In the genomic region with DNA sequence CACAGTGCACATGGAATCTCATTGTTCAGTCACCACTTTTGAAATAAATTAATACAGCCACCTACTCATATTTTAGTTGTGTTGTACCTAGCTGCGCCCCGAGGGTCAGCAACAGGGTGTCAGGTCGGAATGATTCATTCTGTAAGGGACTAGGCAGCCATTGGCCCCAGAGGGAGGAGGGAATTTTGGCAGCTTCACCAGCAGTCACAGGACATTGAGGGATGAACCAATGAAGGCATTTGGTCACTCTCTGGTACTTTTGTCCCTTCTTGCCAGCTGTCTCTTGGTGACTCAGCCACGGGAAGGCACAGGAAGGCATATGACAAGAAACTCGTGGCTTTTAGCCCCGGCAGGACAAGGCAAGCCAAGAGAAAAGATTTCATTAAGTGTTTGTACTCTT, we compare ENCODE assay signal across 8 mouse cellular contexts. TPM values are rescaled to one million over a fixed set of nuclear protein-coding genes. Genes with fewer than 3 reads are reported as not detected.
DNase-seq lines count a peak whose midpoint lies in the region; ATAC-seq and TF ChIP-seq lines count a peak whose summit lies in the region.

No protein-coding gene starts in this region.

- ATAC-seq in kidney, postnatal 0 days (replicated peaks; ENCODE audit: low FRiP score, low read depth) = no peak
- ATAC-seq in heart, embryonic 11.5 days (replicated peaks; ENCODE audit: insufficient number of reproducible peaks, low FRiP score, low TSS enrichment) = no peak
- no peak for ATAC-seq in liver, postnatal 0 days

- no peak for DNase-seq in kidney, postnatal 0 days (ENCODE audit: low spot score)
- DNase-seq in kidney, postnatal 14 days = no peak
- peak; percentile 73 for DNase-seq in adrenal gland, adult 8-10 months
- DNase-seq in liver, postnatal 0 days = no peak
- no peak for DNase-seq in retina, postnatal 1 day
- no peak for DNase-seq in cerebellum, adult 8-10 months
- no peak for DNase-seq in right cerebral cortex, postnatal 36 days (ENCODE audit: low spot score in 2 of 2)

- TF ChIP-seq CTCF in kidney, postnatal 0 days (IDR thresholded peaks at IDR 0.05; ENCODE audit: low read depth) = no peak
- no peak for TF ChIP-seq CTCF in liver, postnatal 0 days (IDR thresholded peaks at IDR 0.05; ENCODE audit: low read depth)

- H3K4me2 ChIP-seq in kidney, postnatal 0 days (ENCODE audit: low read length) = no peak overlapping the region
- H3K4me2 ChIP-seq in heart, embryonic 11.5 days = peak overlapping the region; percentile 76; the same call in 1 of the 2 replicates
- H3K4me2 ChIP-seq in liver, postnatal 0 days (ENCODE audit: low read depth, low read length) = no peak overlapping the region

- H3K9me3 ChIP-seq in kidney, postnatal 0 days (replicated peaks; ENCODE audit: low read length) = no peaks in the 10 kb centered on the region
- H3K9me3 ChIP-seq in heart, embryonic 11.5 days (replicated peaks; ENCODE audit: control insufficient read depth, low read length) = no peaks in the 10 kb centered on the region
- H3K9me3 ChIP-seq in liver, postnatal 0 days (ENCODE audit: low read length) = no peaks in the 10 kb centered on the region

- H3K27ac ChIP-seq in kidney, postnatal 0 days = peak overlapping the region; percentile 94
- no peak overlapping the region; the same call in 1 of the 2 replicates for H3K27ac ChIP-seq in heart, embryonic 11.5 days (ENCODE audit: low read depth, low read length)
- H3K27ac ChIP-seq in liver, postnatal 0 days (ENCODE audit: low read depth) = peak overlapping the region; percentile 97

- no peak overlapping the region for H3K9ac ChIP-seq in kidney, postnatal 0 days (ENCODE audit: low read depth, low read length)
- no peak overlapping the region for H3K9ac ChIP-seq in heart, embryonic 11.5 days (ENCODE audit: low read depth, low read length)
- no peak overlapping the region for H3K9ac ChIP-seq in liver, postnatal 0 days (replicated peaks)

- H3K27me3 ChIP-seq in kidney, postnatal 0 days (ENCODE audit: insufficient read depth, low read length) = no peaks in the 10 kb centered on the region
- no peaks in the 10 kb centered on the region for H3K27me3 ChIP-seq in heart, embryonic 11.5 days (ENCODE audit: control insufficient read depth, insufficient read depth, low read length)
- no peaks in the 10 kb centered on the region for H3K27me3 ChIP-seq in liver, postnatal 0 days (ENCODE audit: insufficient read depth, low read length)

- H3K4me3 ChIP-seq in kidney, postnatal 0 days (replicated peaks; ENCODE audit: low read depth, low read length) = no peak overlapping the region
- H3K4me3 ChIP-seq in heart, embryonic 11.5 days (ENCODE audit: low read depth, low read length) = 0 out of 2 replicates have a peak overlapping the region, but pooled peaks have one; percentile 12
- no peak overlapping the region for H3K4me3 ChIP-seq in liver, postnatal 0 days (ENCODE audit: low read depth, low read length)

- WGBS in kidney, postnatal 0 days = 78% methylated on average over 6 of the region's 6 CpGs
- 85% methylated on average over 6 of the region's 6 CpGs for WGBS in heart, embryonic 11.5 days (ENCODE audit: insufficient replicate concordance)
- WGBS in liver, postnatal 0 days (ENCODE audit: insufficient replicate concordance) = 66% methylated on average over 6 of the region's 6 CpGs

- H3K4me1 ChIP-seq in kidney, postnatal 0 days (replicated peaks; ENCODE audit: insufficient read depth, low read length) = peaks cover 9% of the 10 kb centered on the region; the same call in 1 of the 2 replicates
- peaks cover 20% of the 10 kb centered on the region for H3K4me1 ChIP-seq in heart, embryonic 11.5 days (ENCODE audit: control insufficient read depth, insufficient read depth, low read length)
- H3K4me1 ChIP-seq in liver, postnatal 0 days (ENCODE audit: insufficient read depth) = peaks cover 25% of the 10 kb centered on the region

- TF ChIP-seq EP300 in liver, postnatal 0 days (IDR thresholded peaks at IDR 0.05; ENCODE audit: low read depth) = no peak

- H3K36me3 ChIP-seq in kidney, postnatal 0 days (ENCODE audit: insufficient read depth, low read length) = peaks cover 40% of the 10 kb centered on the region
- peaks cover 21% of the 10 kb centered on the region for H3K36me3 ChIP-seq in heart, embryonic 11.5 days (ENCODE audit: control insufficient read depth, insufficient read depth, low read length)
- peaks cover 36% of the 10 kb centered on the region for H3K36me3 ChIP-seq in liver, postnatal 0 days (replicated peaks; ENCODE audit: insufficient read depth, low read length)

RNA-seq across cellular contexts. Expression of a gene that starts 1.4 kb away (rescaled TPM):
- polyA plus RNA-seq in kidney, postnatal 0 days (2015; fragmentation: Nextera tagmentation; extraction: Ambion mirVana) = 82.6 and 85.7 TPM in 2 replicates
- 100 to 1,000 TPM; 107 to 123 (median 113) TPM for total RNA-seq in adrenal gland, adult 8-10 months (2022)
- polyA plus RNA-seq in heart, embryonic 11.5 days (2014; fragmentation: Nextera tagmentation; extraction: Ambion mirVana) = 16.5 and 35.1 TPM in 2 replicates
- polyA plus RNA-seq in liver, postnatal 0 days (2015; fragmentation: Nextera tagmentation; extraction: Ambion mirVana) = 36.9 and 41.0 TPM in 2 replicates

RNA-seq across cellular contexts. Expression of a gene that starts 2.2 kb away (rescaled TPM):
- 10.4 and 12.8 TPM in 2 replicates for polyA plus RNA-seq in kidney, postnatal 0 days (2015; fragmentation: Nextera tagmentation; extraction: Ambion mirVana)
- 10 to 100 TPM; 17.9 to 43.8 (median 30.0) TPM for total RNA-seq in adrenal gland, adult 8-10 months (2022)
- polyA plus RNA-seq in heart, embryonic 11.5 days (2014; fragmentation: Nextera tagmentation; extraction: Ambion mirVana) = 4.2 and 4.7 TPM in 2 replicates
- 30.1 and 32.5 TPM in 2 replicates for polyA plus RNA-seq in liver, postnatal 0 days (2015; fragmentation: Nextera tagmentation; extraction: Ambion mirVana)

RNA-seq across cellular contexts. Expression of a gene that starts 8.4 kb away (rescaled TPM):
- 468 and 493 TPM in 2 replicates for polyA plus RNA-seq in kidney, postnatal 0 days (2015; fragmentation: Nextera tagmentation; extraction: Ambion mirVana)
- total RNA-seq in adrenal gland, adult 8-10 months (2022) = 100 to 1,000 TPM; 500 to 614 (median 555) TPM
- polyA plus RNA-seq in heart, embryonic 11.5 days (2014; fragmentation: Nextera tagmentation; extraction: Ambion mirVana) = 530 and 592 TPM in 2 replicates
- 199 and 203 TPM in 2 replicates for polyA plus RNA-seq in liver, postnatal 0 days (2015; fragmentation: Nextera tagmentation; extraction: Ambion mirVana)

RNA-seq across cellular contexts. Expression of a gene that starts 8.7 kb away (rescaled TPM):
- polyA plus RNA-seq in kidney, postnatal 0 days (2015; fragmentation: Nextera tagmentation; extraction: Ambion mirVana) = 0.28 and 0.32 TPM in 2 replicates
- total RNA-seq in adrenal gland, adult 8-10 months (2022) = not detected
- not detected in 2 replicates for polyA plus RNA-seq in heart, embryonic 11.5 days (2014; fragmentation: Nextera tagmentation; extraction: Ambion mirVana)
- 0.13 TPM in 1 of 2 replicates, not detected in the other for polyA plus RNA-seq in liver, postnatal 0 days (2015; fragmentation: Nextera tagmentation; extraction: Ambion mirVana)

RNA-seq across cellular contexts. Expression of a gene that starts 18.1 kb away (rescaled TPM):
- polyA plus RNA-seq in kidney, postnatal 0 days (2015; fragmentation: Nextera tagmentation; extraction: Ambion mirVana) = 52.2 and 59.4 TPM in 2 replicates
- 10 to 100 TPM; 72.5 to 92.1 (median 85.0) TPM for total RNA-seq in adrenal gland, adult 8-10 months (2022)
- polyA plus RNA-seq in heart, embryonic 11.5 days (2014; fragmentation: Nextera tagmentation; extraction: Ambion mirVana) = 70.2 and 81.4 TPM in 2 replicates
- polyA plus RNA-seq in liver, postnatal 0 days (2015; fragmentation: Nextera tagmentation; extraction: Ambion mirVana) = 14.5 and 15.2 TPM in 2 replicates
